Mouse (Mus musculus) neural tube, embryonic 11.5 days (tissue): ENCODE results near the gene Nepro. TPM values are rescaled to one million over a fixed set of nuclear protein-coding genes. Genes with fewer than 3 reads are reported as not detected.
A peak's percentile ranks its signal among the peaks of the same experiment; 100 is the strongest.

Experiments used
- ATAC-seq: fragments of 200-750 bp; cut with Nextera tagmentation; 2 replicates; pipeline ENCODE4 v1.8.0; 2017; ENCODE audit warnings: moderate number of reproducible peaks, mild to moderate bottlenecking, moderate TSS enrichment, moderate library complexity; ENCODE audit not compliant: insufficient read depth, low FRiP score, low TSS enrichment
- DNase-seq: peaks from one replicate; pipeline ENCODE4 v3.0.0-alpha.2; 2015; ENCODE audit warnings: low spot score
- H3K27ac ChIP-seq: fragments of 300-500 bp; sonication (generic); 2 replicates; pipeline ENCODE4 v1.5.1; 2014; ENCODE audit warnings: low read depth, mild to moderate bottlenecking, low read length
- H3K27me3 ChIP-seq: fragments of 300-500 bp; sonication (generic); 2 replicates; pipeline ENCODE4 v1.6.1; 2014; ENCODE audit warnings: mild to moderate bottlenecking, low read length, mixed read lengths; ENCODE audit not compliant: control insufficient read depth, insufficient read depth
- H3K36me3 ChIP-seq: fragments of 300-500 bp; sonication (generic); 2 replicates; pipeline ENCODE4 v1.6.1; 2014; ENCODE audit warnings: mild to moderate bottlenecking, low read length, moderate library complexity, mixed read lengths; ENCODE audit not compliant: control insufficient read depth, insufficient read depth
- H3K4me1 ChIP-seq: fragments of 300-500 bp; sonication (generic); 2 replicates; pipeline ENCODE4 v1.6.1; 2014; ENCODE audit warnings: low read length, mixed read lengths; ENCODE audit not compliant: control insufficient read depth, insufficient read depth
- H3K4me2 ChIP-seq: fragments of 300-500 bp; sonication (generic); 2 replicates; pipeline ENCODE4 v1.6.1; 2014; ENCODE audit warnings: low read depth, mild to moderate bottlenecking, moderate library complexity
- H3K4me3 ChIP-seq: fragments of 300-500 bp; sonication (generic); 2 replicates; pipeline ENCODE4 v1.5.1; 2014; ENCODE audit warnings: low read depth, low read length
- H3K9ac ChIP-seq: fragments of 300-500 bp; sonication (generic); 2 replicates; pipeline ENCODE4 v1.6.1; 2014; ENCODE audit warnings: mild to moderate bottlenecking, low read length
- H3K9me3 ChIP-seq: fragments of 300-500 bp; sonication (generic); 2 replicates; pipeline ENCODE4 v1.6.1; 2016; ENCODE audit warnings: low read length; ENCODE audit not compliant: control insufficient read depth
- WGBS: fragments of 180-500 bp; shearing (Covaris S2); extraction: QIAGEN DNeasy Blood & Tissue Kit; methylation state at CpG from one replicate; pipeline ENCODE4 v1.1.7; 2014; 5-methylcytosine and 5-hydroxymethylcytosine counted together
- polyA plus RNA-seq: library from polyadenylated mRNA; unstranded; fragments of >200 nt; fragmentation: Nextera tagmentation; extraction: Ambion mirVana; gene quantifications from 2 replicates; pipeline ENCODE4 v1.2.1, GENCODE M21; 2014

The Nepro gene
- polyA plus RNA-seq, 1 experiment from 2014 or later, result 12.3 TPM

GRCm38 (mm10) chr16:44719349-44719748, 4.8 kb upstream of the Nepro start:
- Histone ChIP-seq H3K36me3 (no peaks in the 10 kb centered on the region), H3K27me3 (no peaks in the 10 kb centered on the region), H3K4me1 (0 out of 2 replicates have a peak, but pooled peaks cover 2% of the 10 kb centered on the region), H3K9me3 (no peaks in the 10 kb centered on the region), H3K9ac (no peak overlapping the region), H3K4me2 (no peak overlapping the region), H3K4me3 (no peak overlapping the region), H3K27ac (no peak overlapping the region)
- DNase-seq, result no peak
- ATAC-seq, result no peak
- 83% methylated on average over 7 of the region's 7 CpGs for WGBS

GRCm38 (mm10) chr16:44720518-44720917, 3.6 kb upstream of the Nepro start:
- Histone ChIP-seq H3K4me1 (peaks cover 2% of the 10 kb centered on the region; the same call in 1 of the 2 replicates), H3K4me3 (no peak overlapping the region), H3K27me3 (no peaks in the 10 kb centered on the region), H3K27ac (no peak overlapping the region), H3K9me3 (no peaks in the 10 kb centered on the region), H3K9ac (no peak overlapping the region), H3K36me3 (no peaks in the 10 kb centered on the region), H3K4me2 (no peak overlapping the region)
- DNase-seq (no peak), ATAC-seq (no peak)
- 90% methylated on average over 3 of the region's 3 CpGs for WGBS

GRCm38 (mm10) chr16:44722666-44723065, 1.4 kb upstream of the Nepro start:
- 91% methylated on average over 2 of the region's 2 CpGs for WGBS
- H3K4me2 ChIP-seq, result no peak overlapping the region
- H3K4me3 ChIP-seq, result no peak overlapping the region
- H3K27ac ChIP-seq, result no peak overlapping the region
- H3K36me3 ChIP-seq, result no peaks in the 10 kb centered on the region
- no peak for ATAC-seq
- H3K27me3 ChIP-seq, result no peaks in the 10 kb centered on the region
- DNase-seq, result no peak
- H3K9me3 ChIP-seq, result no peaks in the 10 kb centered on the region
- no peaks in the 10 kb centered on the region; the same call in 1 of the 2 replicates for H3K4me1 ChIP-seq
- H3K9ac ChIP-seq, result no peak overlapping the region

- no peaks in the 10 kb centered on the region for H3K9me3 ChIP-seq
- peak overlapping the region; percentile 72 for H3K4me2 ChIP-seq
- peak overlapping the region; percentile 80 for H3K27ac ChIP-seq
- no peaks in the 10 kb centered on the region; the same call in 1 of the 2 replicates for H3K4me1 ChIP-seq
- no peaks in the 10 kb centered on the region for H3K27me3 ChIP-seq
- peak overlapping the region; percentile 87 for H3K9ac ChIP-seq
- under 1% methylated on average over 14 of the region's 14 CpGs for WGBS
- H3K4me3 ChIP-seq, result peak overlapping the region; percentile 76
- H3K36me3 ChIP-seq, result no peaks in the 10 kb centered on the region; the same call in 1 of the 2 replicates
- DNase-seq, result peak; percentile 70
- ATAC-seq, result peak; percentile 10
These were observed 746 bp downstream of the Nepro start for GRCm38 (mm10) chr16:44724847-44725246.

GRCm38 (mm10) chr16:44725286-44726223, 1.5 kb downstream of the Nepro start:
- H3K9me3 ChIP-seq, result no peaks in the 10 kb centered on the region
- DNase-seq, result peak; percentile 67
- H3K27ac ChIP-seq, result no peak overlapping the region
- no peaks in the 10 kb centered on the region for H3K27me3 ChIP-seq
- no peaks in the 10 kb centered on the region; the same call in 1 of the 2 replicates for H3K36me3 ChIP-seq
- H3K4me1 ChIP-seq, result no peaks in the 10 kb centered on the region; the same call in 1 of the 2 replicates
- no peak overlapping the region; the same call in none of the 2 replicates for H3K9ac ChIP-seq
- 52% methylated on average over 14 of the region's 14 CpGs for WGBS
- peak overlapping the region; percentile 72 for H3K4me2 ChIP-seq
- H3K4me3 ChIP-seq, result peak overlapping the region; percentile 76
- no peak for ATAC-seq

GRCm38 (mm10) chr16:44727525-44727924, 3.4 kb downstream of the Nepro start:
- Histone ChIP-seq H3K36me3 (peaks cover 5% of the 10 kb centered on the region), H3K4me2 (no peak overlapping the region), H3K4me1 (no peaks in the 10 kb centered on the region; the same call in 1 of the 2 replicates), H3K27me3 (no peaks in the 10 kb centered on the region), H3K9me3 (no peaks in the 10 kb centered on the region), H3K9ac (no peak overlapping the region), H3K27ac (no peak overlapping the region), H3K4me3 (no peak overlapping the region)
- DNase-seq, result no peak
- ATAC-seq, result no peak
- 98% methylated on average over 3 of the region's 3 CpGs for WGBS

GRCm38 (mm10) chr16:44734059-44734458, 10.0 kb downstream of the Nepro start:
- peaks cover 14% of the 10 kb centered on the region for H3K36me3 ChIP-seq
- H3K27ac ChIP-seq, result no peak overlapping the region
- no peaks in the 10 kb centered on the region for H3K9me3 ChIP-seq
- no peak overlapping the region for H3K4me2 ChIP-seq
- ATAC-seq (no peak), DNase-seq (no peak)
- 87% methylated on average over 3 of the region's 3 CpGs for WGBS
- H3K4me3 ChIP-seq, result no peak overlapping the region
- no peak overlapping the region for H3K9ac ChIP-seq
- H3K4me1 ChIP-seq, result no peaks in the 10 kb centered on the region
- no peaks in the 10 kb centered on the region for H3K27me3 ChIP-seq

GRCm38 (mm10) chr16:44735676-44736075, 11.6 kb downstream of the Nepro start:
- Histone ChIP-seq H3K4me2 (no peak overlapping the region), H3K9me3 (no peaks in the 10 kb centered on the region), H3K36me3 (peaks cover 14% of the 10 kb centered on the region), H3K4me1 (no peaks in the 10 kb centered on the region), H3K4me3 (no peak overlapping the region), H3K27me3 (no peaks in the 10 kb centered on the region), H3K9ac (no peak overlapping the region), H3K27ac (no peak overlapping the region)
- no peak for DNase-seq
- ATAC-seq, result no peak
- WGBS, result 87% methylated on average over 5 of the region's 5 CpGs

- Histone ChIP-seq H3K9me3 (no peaks in the 10 kb centered on the region), H3K4me2 (no peak overlapping the region), H3K36me3 (peaks cover 12% of the 10 kb centered on the region), H3K9ac (no peak overlapping the region), H3K27me3 (no peaks in the 10 kb centered on the region), H3K4me1 (no peaks in the 10 kb centered on the region), H3K27ac (no peak overlapping the region), H3K4me3 (no peak overlapping the region)
- ATAC-seq (no peak), DNase-seq (no peak)
- WGBS, result 88% methylated on average over 4 of the region's 4 CpGs
These were observed 12.0 kb downstream of the Nepro start for GRCm38 (mm10) chr16:44736118-44736517.
